Mouse (Mus musculus): ENCODE measurements around the gene Ddb1. TPM values are rescaled to one million over a fixed set of nuclear protein-coding genes. Genes with fewer than 3 reads are reported as not detected.

Gene Ddb1
- total and polyA plus RNA-seq, 3 experiments = 299 to 406 (median 319) TPM

GRCm38 (mm10) chr19:10555624-10556510 lies 49.3 kb upstream of the Ddb1 start, which contains the start of gene Tmem216:
Tmem216 (minus strand) TSS chr19:10556238.
- H3K79me2 ChIP-seq (replicated peaks; ENCODE audit: control insufficient read depth, extremely low read depth, insufficient read depth, poor library complexity, severe bottlenecking) = peaks cover 4% of the 10 kb centered on the region
- H3K4me3 ChIP-seq (replicated peaks in 1 of 3; ENCODE audit: low read depth in 2 of 3, low read length in 2 of 3, poor library complexity in 1 of 3) = peak within 1 kb of the TSS; percentile 71 to 79 (median 74)
- H3K27me3 ChIP-seq (replicated peaks) = no peaks in the 10 kb centered on the region
- peaks cover 8 to 31% of the 10 kb centered on the region in 2 experiments for H3K36me3 ChIP-seq (replicated peaks in 1 of 2; ENCODE audit: control insufficient read depth in 1 of 2, insufficient read depth in 1 of 2, low read length in 1 of 2)
- peak within 1 kb of the TSS; percentile 2 for H3K27ac ChIP-seq (ENCODE audit: insufficient read depth, low read depth)
- H3K4me1 ChIP-seq (ENCODE audit: control insufficient read depth in 1 of 2, insufficient read depth in 2 of 2) = peaks cover 5 to 19% of the 10 kb centered on the region in 2 experiments
- in situ Hi-C loops (cut with MboI; ENCODE audit: low pct_ligation_motif_present, low pct_unique_long_range_greater_than_20kb, low sequenced_read_pairs) (no loop called here), dilution Hi-C loops (cut with MboI; ENCODE audit: extremely low pct_ligation_motif_present, extremely low pct_unique_long_range_greater_than_20kb, low sequenced_read_pairs) (no loop called here)
- H3K9me3 ChIP-seq (replicated peaks; ENCODE audit: low read length) = no peaks in the 10 kb centered on the region
- peak within 1 kb of the TSS; percentile 64 for H3K9ac ChIP-seq (ENCODE audit: insufficient read depth, low read depth)
- TF ChIP-seq ELF1 (IDR thresholded peaks at IDR 0.05; ENCODE audit: low read depth, low read length) (peak; percentile 90), MEF2A (IDR thresholded peaks at IDR 0.05; ENCODE audit: borderline replicate concordance, low read depth, low read length) (peak; percentile 67), ZKSCAN1 (IDR thresholded peaks at IDR 0.05; ENCODE audit: borderline replicate concordance, low read depth, low read length) (no peak), MYC (IDR thresholded peaks at IDR 0.05; ENCODE audit: low read depth, low read length) (peak; percentile 67; the same call in 1 of the 2 replicates), NRF1 (IDR thresholded peaks at IDR 0.05; ENCODE audit: low read depth, low read length) (peak; percentile 55), ZMIZ1 (IDR thresholded peaks at IDR 0.05; ENCODE audit: low read depth, low read length) (peak; percentile 72; the same call in 1 of the 2 replicates), HCFC1 (IDR thresholded peaks at IDR 0.05; ENCODE audit: low read depth, low read length) (peak; percentile 86), E2F4 (IDR thresholded peaks at IDR 0.05; ENCODE audit: insufficient replicate concordance, low read depth, low read length) (no peak), TBP (conservative IDR thresholded peaks at IDR 0.05; ENCODE audit: low read depth, low read length) (peak; percentile 76), MAZ (IDR thresholded peaks at IDR 0.05; ENCODE audit: low read depth, low read length) (no peak), ZNF384 (IDR thresholded peaks at IDR 0.05; ENCODE audit: low read depth, low read length) (peak; percentile 42; the same call in 1 of the 2 replicates), MAX (IDR thresholded peaks at IDR 0.05; ENCODE audit: low read length) (peak; percentile 55; the same call in 1 of the 2 replicates), POLR2A (IDR thresholded peaks at IDR 0.05; ENCODE audit: low read depth, low read length) (peak; percentile 60), ETS1 (conservative IDR thresholded peaks at IDR 0.05; ENCODE audit: low read depth, low read length) (no peak; the same call in 1 of the 2 replicates), CTCF (conservative IDR thresholded peaks at IDR 0.05 in 1 of 2, IDR thresholded peaks at IDR 0.05 in 1 of 2; ENCODE audit: low read depth in 2 of 2, low read length in 2 of 2) (peak in 1 of 2 experiments; percentile 12; a peak in 1 of 4 replicates), NELFE (IDR thresholded peaks at IDR 0.05; ENCODE audit: low read depth, low read length) (peak; percentile 71; the same call in 1 of the 2 replicates), MXI1 (IDR thresholded peaks at IDR 0.05; ENCODE audit: low read depth, low read length) (peak; percentile 97), KAT2A (IDR thresholded peaks at IDR 0.05; ENCODE audit: insufficient replicate concordance, low read length) (peak; percentile 54; the same call in 1 of the 2 replicates), SIN3A (IDR thresholded peaks at IDR 0.05; ENCODE audit: low read length) (peak; percentile 97), IRF4 (IDR thresholded peaks at IDR 0.05; ENCODE audit: low read depth, low read length) (0 out of 2 replicates have a peak, but pooled peaks have one; percentile 42), POLR2AphosphoS2 (IDR thresholded peaks at IDR 0.05; ENCODE audit: low read depth, low read length) (no peak; the same call in 1 of the 2 replicates), TCF12 (IDR thresholded peaks at IDR 0.05; ENCODE audit: low read depth, low read length) (peak; percentile 92)
- peak within 1 kb of the TSS; percentile 97 for H3K4me2 ChIP-seq (ENCODE audit: insufficient read depth, low read depth, poor library complexity, severe bottlenecking)
- peak; percentile 74 for DNase-seq (ENCODE audit: extremely low read depth)

Data from CH12.LX (cell line).